Mouse (Mus musculus): ENCODE results near the gene Iqsec2. TPM values are rescaled to one million over a fixed set of nuclear protein-coding genes. Genes with fewer than 3 reads are reported as not detected.

The Iqsec2 gene
- 45.0 and 45.9 TPM in 2 replicates for polyA plus RNA-seq (2014; fragmentation: Nextera tagmentation; extraction: Ambion mirVana)

- Histone ChIP-seq H3K4me3 (ENCODE audit: control insufficient read depth in 1 of 2, insufficient read depth in 1 of 2, low read depth in 1 of 2, low read length in 2 of 2) (peak within 1 kb of the TSS; percentile 64), H3K9me3 (ENCODE audit: control insufficient read depth, low read length) (no peaks in the 10 kb centered on the region), H3K9ac (ENCODE audit: low read length) (peak within 1 kb of the TSS; percentile 73), H3K4me1 (ENCODE audit: control insufficient read depth in 2 of 2, insufficient read depth in 2 of 2, low read length in 2 of 2) (peaks cover 9 to 10% of the 10 kb centered on the region in 2 experiments; a peak in 3 of 4 replicates), H3K27me3 (ENCODE audit: control insufficient read depth, insufficient read depth, low read length) (peaks cover 43% of the 10 kb centered on the region), H3K4me2 (ENCODE audit: low read length) (peak within 1 kb of the TSS; percentile 79), H3K27ac (replicated peaks in 1 of 2; ENCODE audit: control insufficient read depth in 1 of 2, insufficient read depth in 1 of 2, low read depth in 2 of 2, low read length in 2 of 2) (no peak within 1 kb of the TSS), H3K36me3 (ENCODE audit: control insufficient read depth, insufficient read depth, low read length) (no peaks in the 10 kb centered on the region)
- peak; percentile 79 for ATAC-seq (ENCODE audit: insufficient number of reproducible peaks, insufficient read depth, low FRiP score, low read depth)
- 14% methylated on average over 21 of the region's 78 CpGs for WGBS
These were observed at the start of gene Iqsec2 for GRCm38 (mm10) chrX:152143941-152144741. Gene Iqsec2, plus strand, starts transcription at chrX:152144268.

- peaks cover 12% of the 10 kb centered on the region; the same call in 1 of the 2 replicates for H3K27me3 ChIP-seq (ENCODE audit: control insufficient read depth, insufficient read depth, low read length)
- WGBS, result 38% methylated on average over 1 of the region's 1 CpGs
- no peak overlapping the region for H3K9ac ChIP-seq (ENCODE audit: low read length)
- no peak overlapping the region for H3K27ac ChIP-seq (replicated peaks in 1 of 2; ENCODE audit: control insufficient read depth in 1 of 2, insufficient read depth in 1 of 2, low read depth in 2 of 2, low read length in 2 of 2)
- no peaks in the 10 kb centered on the region for H3K36me3 ChIP-seq (ENCODE audit: control insufficient read depth, insufficient read depth, low read length)
- no peak overlapping the region for H3K4me2 ChIP-seq (ENCODE audit: low read length)
- no peak for ATAC-seq (ENCODE audit: insufficient number of reproducible peaks, insufficient read depth, low FRiP score, low read depth)
- H3K4me1 ChIP-seq (ENCODE audit: control insufficient read depth in 2 of 2, insufficient read depth in 2 of 2, low read length in 2 of 2), result no peaks in the 10 kb centered on the region
- H3K9me3 ChIP-seq (ENCODE audit: control insufficient read depth, low read length), result no peaks in the 10 kb centered on the region
- H3K4me3 ChIP-seq (ENCODE audit: control insufficient read depth in 1 of 2, insufficient read depth in 1 of 2, low read depth in 1 of 2, low read length in 2 of 2), result no peak overlapping the region
These were observed 46.5 kb upstream of the Iqsec2 start for GRCm38 (mm10) chrX:152097572-152097971.

DNA sequence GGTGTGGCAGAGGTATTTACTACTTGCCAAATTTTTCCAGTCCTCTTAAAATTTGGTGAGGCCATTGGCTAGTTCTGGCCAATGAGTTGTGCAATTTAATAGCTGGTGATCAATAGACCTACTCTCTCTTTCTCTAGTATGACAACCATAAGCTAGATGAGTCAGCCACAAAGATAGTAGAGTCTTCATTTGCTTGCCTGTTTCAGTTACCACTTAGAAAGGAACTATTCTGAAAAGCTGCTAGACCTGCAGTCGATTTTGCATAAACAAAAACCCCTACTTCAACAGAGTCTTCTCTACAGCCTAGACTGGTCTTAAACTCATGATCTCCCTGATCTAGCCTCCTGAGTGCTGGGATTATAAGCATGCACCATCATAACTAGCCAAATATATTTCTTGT is 22.4 kb upstream of the Iqsec2 start:
- no peak for ATAC-seq (ENCODE audit: insufficient number of reproducible peaks, insufficient read depth, low FRiP score, low read depth)

DNA sequence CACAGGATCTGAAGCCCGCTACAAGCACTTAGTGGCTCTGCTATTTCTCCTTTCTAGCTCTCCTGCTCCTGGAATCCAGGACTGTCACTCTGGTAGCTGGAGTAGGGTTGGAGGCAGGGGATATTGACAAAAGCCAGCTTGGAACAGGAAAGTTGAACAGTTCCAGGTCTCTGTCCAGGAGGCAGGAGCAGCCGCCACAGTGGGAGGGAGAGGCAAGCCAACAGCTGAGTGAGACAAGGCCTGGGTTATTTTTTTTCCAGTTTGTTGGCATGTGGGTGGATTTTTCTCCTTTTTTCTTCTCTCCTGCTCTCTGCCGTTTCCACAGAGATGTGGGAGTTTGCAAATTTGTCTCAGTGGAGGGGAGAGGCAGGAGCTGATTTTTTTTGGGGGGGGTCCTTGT is 13.3 kb upstream of the Iqsec2 start:
- H3K4me3 ChIP-seq (ENCODE audit: control insufficient read depth in 1 of 2, insufficient read depth in 1 of 2, low read depth in 1 of 2, low read length in 2 of 2), result no peak overlapping the region
- WGBS, result 55% methylated on average over 3 of the region's 3 CpGs
- no peak overlapping the region for H3K9ac ChIP-seq (ENCODE audit: low read length)
- no peaks in the 10 kb centered on the region for H3K36me3 ChIP-seq (ENCODE audit: control insufficient read depth, insufficient read depth, low read length)
- no peaks in the 10 kb centered on the region for H3K9me3 ChIP-seq (ENCODE audit: control insufficient read depth, low read length)
- no peak overlapping the region for H3K27ac ChIP-seq (replicated peaks in 1 of 2; ENCODE audit: control insufficient read depth in 1 of 2, insufficient read depth in 1 of 2, low read depth in 2 of 2, low read length in 2 of 2)
- ATAC-seq (ENCODE audit: insufficient number of reproducible peaks, insufficient read depth, low FRiP score, low read depth), result no peak
- peaks cover 42% of the 10 kb centered on the region for H3K27me3 ChIP-seq (ENCODE audit: control insufficient read depth, insufficient read depth, low read length)
- H3K4me1 ChIP-seq (ENCODE audit: control insufficient read depth in 2 of 2, insufficient read depth in 2 of 2, low read length in 2 of 2), result no peaks in the 10 kb centered on the region
- no peak overlapping the region for H3K4me2 ChIP-seq (ENCODE audit: low read length)

More for the DNA sequence above, 22.4 kb upstream of the Iqsec2 start:
- H3K4me3 ChIP-seq (ENCODE audit: control insufficient read depth in 1 of 2, insufficient read depth in 1 of 2, low read depth in 1 of 2, low read length in 2 of 2), result no peak overlapping the region
- WGBS, result 75% methylated on average over 1 of the region's 1 CpGs
- H3K4me2 ChIP-seq (ENCODE audit: low read length), result no peak overlapping the region
- no peaks in the 10 kb centered on the region for H3K4me1 ChIP-seq (ENCODE audit: control insufficient read depth in 2 of 2, insufficient read depth in 2 of 2, low read length in 2 of 2)
- H3K36me3 ChIP-seq (ENCODE audit: control insufficient read depth, insufficient read depth, low read length), result no peaks in the 10 kb centered on the region
- H3K9me3 ChIP-seq (ENCODE audit: control insufficient read depth, low read length), result no peaks in the 10 kb centered on the region
- no peak overlapping the region for H3K27ac ChIP-seq (replicated peaks in 1 of 2; ENCODE audit: control insufficient read depth in 1 of 2, insufficient read depth in 1 of 2, low read depth in 2 of 2, low read length in 2 of 2)
- H3K9ac ChIP-seq (ENCODE audit: low read length), result no peak overlapping the region
- H3K27me3 ChIP-seq (ENCODE audit: control insufficient read depth, insufficient read depth, low read length), result peaks cover 19% of the 10 kb centered on the region; the same call in 1 of the 2 replicates

GRCm38 (mm10) chrX:152132029-152132428 is 12.0 kb upstream of the Iqsec2 start:
- H3K9me3 ChIP-seq (ENCODE audit: control insufficient read depth, low read length), result no peaks in the 10 kb centered on the region
- H3K27me3 ChIP-seq (ENCODE audit: control insufficient read depth, insufficient read depth, low read length), result peaks cover 44% of the 10 kb centered on the region
- H3K4me1 ChIP-seq (ENCODE audit: control insufficient read depth in 2 of 2, insufficient read depth in 2 of 2, low read length in 2 of 2), result no peaks in the 10 kb centered on the region
- no peak for ATAC-seq (ENCODE audit: insufficient number of reproducible peaks, insufficient read depth, low FRiP score, low read depth)
- H3K36me3 ChIP-seq (ENCODE audit: control insufficient read depth, insufficient read depth, low read length), result no peaks in the 10 kb centered on the region
- H3K4me3 ChIP-seq (ENCODE audit: control insufficient read depth in 1 of 2, insufficient read depth in 1 of 2, low read depth in 1 of 2, low read length in 2 of 2), result no peak overlapping the region
- no peak overlapping the region for H3K27ac ChIP-seq (replicated peaks in 1 of 2; ENCODE audit: control insufficient read depth in 1 of 2, insufficient read depth in 1 of 2, low read depth in 2 of 2, low read length in 2 of 2)
- H3K9ac ChIP-seq (ENCODE audit: low read length), result no peak overlapping the region
- H3K4me2 ChIP-seq (ENCODE audit: low read length), result no peak overlapping the region
- 74% methylated on average over 2 of the region's 2 CpGs for WGBS

DNA sequence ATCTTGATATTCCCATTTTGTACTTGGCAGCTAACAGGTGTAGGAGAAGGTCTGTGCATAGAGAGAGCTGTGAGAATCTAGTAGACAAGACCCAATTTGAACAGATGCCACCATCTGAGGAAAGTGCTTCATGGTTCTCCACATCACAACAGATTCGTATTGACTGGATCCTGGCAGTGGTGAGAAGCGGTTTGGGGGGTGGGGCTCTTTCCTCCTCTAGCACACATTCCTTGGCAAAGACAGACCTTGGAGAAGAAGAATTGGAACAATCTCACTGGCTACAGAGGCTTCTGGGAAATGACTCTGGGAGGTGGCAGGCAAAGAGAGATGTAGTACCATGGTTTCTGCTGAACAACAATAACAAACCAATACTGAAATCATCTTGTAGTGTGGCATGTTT is 8.9 kb upstream of the Iqsec2 start:
- no peak overlapping the region for H3K9ac ChIP-seq (ENCODE audit: low read length)
- no peak overlapping the region for H3K27ac ChIP-seq (replicated peaks in 1 of 2; ENCODE audit: control insufficient read depth in 1 of 2, insufficient read depth in 1 of 2, low read depth in 2 of 2, low read length in 2 of 2)
- no peaks in the 10 kb centered on the region for H3K4me1 ChIP-seq (ENCODE audit: control insufficient read depth in 2 of 2, insufficient read depth in 2 of 2, low read length in 2 of 2)
- no peak for ATAC-seq (ENCODE audit: insufficient number of reproducible peaks, insufficient read depth, low FRiP score, low read depth)
- no peaks in the 10 kb centered on the region for H3K36me3 ChIP-seq (ENCODE audit: control insufficient read depth, insufficient read depth, low read length)
- H3K9me3 ChIP-seq (ENCODE audit: control insufficient read depth, low read length), result no peaks in the 10 kb centered on the region
- WGBS, result 46% methylated on average over 2 of the region's 2 CpGs
- H3K4me2 ChIP-seq (ENCODE audit: low read length), result no peak overlapping the region
- peaks cover 53% of the 10 kb centered on the region for H3K27me3 ChIP-seq (ENCODE audit: control insufficient read depth, insufficient read depth, low read length)
- H3K4me3 ChIP-seq (ENCODE audit: control insufficient read depth in 1 of 2, insufficient read depth in 1 of 2, low read depth in 1 of 2, low read length in 2 of 2), result no peak overlapping the region

GRCm38 (mm10) chrX:152144742-152145214 is 710 bp downstream of the Iqsec2 start:
- no peak for ATAC-seq (ENCODE audit: insufficient number of reproducible peaks, insufficient read depth, low FRiP score, low read depth)
- Histone ChIP-seq H3K9me3 (ENCODE audit: control insufficient read depth, low read length) (no peaks in the 10 kb centered on the region), H3K27ac (replicated peaks in 1 of 2; ENCODE audit: control insufficient read depth in 1 of 2, insufficient read depth in 1 of 2, low read depth in 2 of 2, low read length in 2 of 2) (no peak overlapping the region), H3K36me3 (ENCODE audit: control insufficient read depth, insufficient read depth, low read length) (no peaks in the 10 kb centered on the region), H3K9ac (ENCODE audit: low read length) (peak overlapping the region; percentile 73), H3K27me3 (ENCODE audit: control insufficient read depth, insufficient read depth, low read length) (peaks cover 41% of the 10 kb centered on the region), H3K4me2 (ENCODE audit: low read length) (peak overlapping the region; percentile 79), H3K4me1 (ENCODE audit: control insufficient read depth in 2 of 2, insufficient read depth in 2 of 2, low read length in 2 of 2) (peaks cover 14 to 15% of the 10 kb centered on the region in 2 experiments; a peak in 3 of 4 replicates), H3K4me3 (ENCODE audit: control insufficient read depth in 1 of 2, insufficient read depth in 1 of 2, low read depth in 1 of 2, low read length in 2 of 2) (peak overlapping the region; percentile 64)
- WGBS, result 10% methylated on average over 37 of the region's 42 CpGs
